Mouse (Mus musculus): Measurements from ENCODE around the gene Tgfa.

Gene Tgfa

DNA sequence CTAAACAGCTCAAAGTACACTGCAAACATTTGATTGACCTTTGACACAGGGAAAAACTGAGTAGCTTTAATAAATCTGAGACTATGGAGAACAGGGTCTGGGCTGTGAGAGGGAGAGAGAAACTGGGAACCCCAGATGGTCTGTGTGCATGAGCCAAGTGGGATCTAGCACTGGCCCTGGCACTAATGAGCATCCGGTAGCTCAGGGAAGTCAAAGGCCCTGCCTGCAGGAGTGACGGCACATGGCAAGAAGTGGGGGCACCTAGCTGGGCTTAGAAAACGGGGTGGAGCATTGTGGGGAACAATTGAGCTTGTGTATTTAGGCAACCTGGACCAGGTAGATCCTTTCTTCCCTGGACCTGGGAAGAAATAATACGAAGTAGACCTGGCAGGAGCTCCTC is 25.1 kb downstream of the Tgfa start:
- DNase-seq (ENCODE audit: inconsistent age in 2 of 2, low spot score in 1 of 2) = no peak

DNA sequence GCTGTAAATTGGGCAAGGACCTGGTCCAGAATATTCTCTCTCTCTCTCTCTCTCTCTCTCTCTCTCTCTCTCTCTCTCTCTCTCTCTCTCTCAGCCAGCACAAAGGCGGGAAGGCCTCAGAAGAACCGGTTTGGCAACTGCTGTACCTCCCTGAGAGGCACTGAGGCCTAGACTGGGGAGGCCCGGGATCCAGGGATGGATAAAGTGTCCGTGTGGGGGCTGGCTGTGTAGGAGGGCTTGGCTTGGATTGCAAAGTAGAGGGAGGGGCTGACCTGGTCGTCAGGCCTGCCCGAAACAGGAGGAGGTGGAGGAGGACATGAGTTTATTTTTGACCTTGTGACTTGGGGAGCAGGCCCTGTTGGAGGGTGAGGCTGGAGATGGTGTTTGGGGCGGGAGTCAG is 27.4 kb downstream of the Tgfa start:
- DNase-seq (ENCODE audit: inconsistent age in 2 of 2, low spot score in 1 of 2) = no peak

GRCm38 (mm10) chr6:86225604-86226003 is 30.6 kb downstream of the Tgfa start:
- no peak for DNase-seq (ENCODE audit: inconsistent age in 2 of 2, low spot score in 1 of 2)

- DNase-seq (ENCODE audit: inconsistent age in 2 of 2, low spot score in 1 of 2) = no peak
Observed at GRCm38 (mm10) chr6:86232367-86232766, 37.3 kb downstream of the Tgfa start.

- no peak for DNase-seq (ENCODE audit: inconsistent age in 2 of 2, low spot score in 1 of 2)
Observed at GRCm38 (mm10) chr6:86233512-86234430, 38.7 kb downstream of the Tgfa start.

DNA sequence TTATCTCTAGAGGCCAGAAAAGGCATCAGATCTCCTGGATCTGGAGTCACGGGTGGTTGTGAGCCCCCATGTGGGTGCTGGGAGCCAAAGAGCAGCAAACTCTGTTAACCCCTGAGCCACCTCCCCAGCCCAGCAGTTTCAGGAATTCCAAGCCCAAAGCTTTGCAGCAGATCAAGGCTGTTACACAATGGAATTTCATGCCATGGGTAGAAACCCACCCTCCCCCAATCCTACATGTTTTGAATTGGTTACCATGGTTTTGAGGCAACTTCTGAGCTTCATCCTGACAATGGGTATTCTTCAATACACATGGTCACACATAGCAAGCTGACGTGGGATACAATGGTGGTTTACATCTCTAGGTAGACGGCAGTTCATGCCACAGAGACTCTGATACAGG is 49.8 kb downstream of the Tgfa start:
- DNase-seq (ENCODE audit: inconsistent age in 2 of 2, low spot score in 1 of 2) = no peak

- DNase-seq (ENCODE audit: inconsistent age in 2 of 2, low spot score in 1 of 2) = no peak
Observed at GRCm38 (mm10) chr6:86245965-86246364, 50.9 kb downstream of the Tgfa start.

GRCm38 (mm10) chr6:86248562-86248961 is 53.5 kb downstream of the Tgfa start:
- DNase-seq (ENCODE audit: inconsistent age in 2 of 2, low spot score in 1 of 2) = no peak

GRCm38 (mm10) chr6:86249042-86249441 is 54.0 kb downstream of the Tgfa start:
- no peak for DNase-seq (ENCODE audit: inconsistent age in 2 of 2, low spot score in 1 of 2)

- no peak for DNase-seq (ENCODE audit: inconsistent age in 2 of 2, low spot score in 1 of 2)
Observed at GRCm38 (mm10) chr6:86250236-86250635, 55.2 kb downstream of the Tgfa start.

DNA sequence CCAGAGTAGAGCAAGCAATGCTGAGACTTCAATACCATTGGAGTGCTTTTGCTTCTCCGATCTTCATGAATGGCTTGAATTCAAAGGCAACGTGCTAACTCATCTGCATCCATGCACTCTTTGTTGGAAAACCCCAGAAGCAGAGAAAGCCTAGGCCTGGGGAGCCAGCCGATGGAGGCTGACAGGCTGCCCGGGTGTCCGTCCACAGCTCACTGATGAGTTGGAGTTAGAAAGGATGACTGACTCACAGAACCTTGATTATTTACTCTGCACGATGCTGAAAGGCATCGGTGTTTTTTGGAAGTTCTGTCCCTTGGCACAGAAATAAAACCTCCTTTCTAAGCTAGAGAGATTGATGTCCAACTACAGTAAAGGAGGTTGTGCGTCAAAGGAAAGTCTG is 55.8 kb downstream of the Tgfa start:
- DNase-seq (ENCODE audit: inconsistent age in 2 of 2, low spot score in 1 of 2) = no peak

DNA sequence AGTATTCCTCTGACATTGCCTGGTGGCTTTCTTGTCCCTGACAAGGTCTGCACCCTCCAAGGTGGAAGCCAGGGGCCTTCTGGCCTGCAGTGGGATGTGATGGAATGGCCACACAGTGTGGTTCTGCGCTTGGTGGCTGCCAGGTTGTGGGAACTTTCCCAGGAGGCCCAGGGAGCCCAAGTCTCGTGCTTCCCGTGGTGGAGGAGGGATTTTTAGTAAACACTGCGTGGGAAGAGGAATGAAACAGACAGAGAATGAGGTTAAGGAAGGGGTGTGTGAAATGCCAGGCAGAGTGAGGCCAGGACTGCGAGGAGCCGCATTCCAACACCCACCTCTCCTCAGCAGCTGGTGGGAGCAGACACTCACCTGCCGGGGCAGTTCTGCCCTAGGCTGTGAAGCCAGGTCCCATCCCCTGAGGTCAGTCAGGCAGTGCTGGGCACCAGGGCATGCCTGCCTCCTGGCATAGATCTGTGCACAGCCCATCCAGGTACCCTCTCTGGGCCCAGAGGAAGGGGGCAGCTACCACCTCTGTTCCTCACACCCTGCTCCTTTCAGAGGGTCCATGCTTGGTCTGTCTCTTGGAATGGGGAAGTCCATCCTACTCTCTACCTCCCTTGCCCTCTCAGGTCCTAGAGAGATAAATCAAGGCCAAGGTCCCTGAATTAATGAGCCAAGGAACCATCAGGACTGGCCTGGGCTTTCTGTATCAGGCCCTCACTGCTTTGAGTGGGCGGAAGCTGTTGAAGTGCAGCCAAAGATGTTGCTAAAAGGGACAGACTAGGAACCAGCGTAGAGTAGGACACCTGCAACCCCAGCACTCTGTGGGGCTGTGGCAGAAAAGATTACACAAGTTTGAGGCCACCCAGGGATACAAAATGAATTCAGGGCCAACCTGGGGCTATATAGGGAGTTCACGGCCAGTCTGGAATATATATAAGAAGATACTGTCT is 57.4 kb downstream of the Tgfa start:
- no peak for DNase-seq (ENCODE audit: inconsistent age in 2 of 2, low spot score in 1 of 2)

- DNase-seq (ENCODE audit: inconsistent age in 2 of 2, low spot score in 1 of 2) = no peak
Observed at GRCm38 (mm10) chr6:86255899-86256298, 60.9 kb downstream of the Tgfa start.

DNA sequence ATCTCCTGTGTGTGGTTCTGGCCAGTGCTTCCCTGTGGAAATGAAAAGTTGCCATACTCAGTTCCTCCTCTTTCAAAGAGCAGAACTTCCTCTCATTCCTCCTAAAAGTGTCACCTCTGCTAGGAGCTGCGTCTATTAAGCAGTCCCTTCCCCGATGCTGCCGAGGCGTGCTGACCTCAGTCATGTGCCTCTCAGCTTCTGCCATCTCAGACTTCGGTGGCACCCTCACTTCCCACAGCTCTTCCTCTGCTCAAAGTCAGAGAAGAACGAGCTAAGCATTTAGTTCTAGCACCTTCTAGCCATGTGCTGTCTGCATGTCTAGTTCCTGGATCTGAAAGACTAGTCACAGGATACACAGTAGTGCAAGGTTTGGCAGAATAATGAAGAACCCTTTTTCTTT is 64.2 kb downstream of the Tgfa start:
- no peak for DNase-seq (ENCODE audit: inconsistent age in 2 of 2, low spot score in 1 of 2)

DNA sequence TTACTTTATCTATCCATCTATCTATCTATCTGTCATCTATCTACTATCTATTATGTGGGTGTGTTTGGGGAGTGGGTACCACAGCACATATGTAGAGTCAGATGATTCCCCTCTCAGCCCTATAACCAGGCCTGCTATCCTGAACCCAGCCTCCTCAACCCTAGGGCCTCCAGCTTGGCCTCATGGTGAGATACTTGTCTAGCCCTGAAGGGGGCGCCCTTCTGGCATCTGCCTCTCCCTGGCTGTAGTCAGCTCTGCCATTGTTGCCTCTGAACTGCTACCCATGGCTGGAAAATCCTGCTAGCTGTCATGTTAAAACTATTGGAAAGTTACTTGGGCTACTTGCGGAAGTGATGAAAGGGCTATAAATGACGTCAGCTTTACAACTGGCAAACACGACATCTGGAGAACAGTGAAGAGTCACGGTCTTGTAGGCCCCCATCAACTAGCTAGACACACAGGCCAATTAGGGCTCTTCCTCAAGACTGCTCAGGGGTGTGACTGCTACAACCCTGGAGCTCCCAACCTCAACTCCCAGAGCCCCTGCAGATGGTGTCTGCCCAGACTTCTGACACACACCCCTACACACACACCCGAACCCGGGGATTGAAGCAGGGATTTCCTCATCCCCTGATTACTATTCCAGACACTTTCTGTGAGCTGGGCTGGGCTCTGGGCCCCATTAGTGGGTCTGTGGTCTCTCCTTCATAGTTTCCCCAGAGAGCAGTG is 65.5 kb downstream of the Tgfa start:
- DNase-seq (ENCODE audit: inconsistent age in 2 of 2, low spot score in 1 of 2) = peak in 1 of 2 experiments; percentile 56

- DNase-seq (ENCODE audit: inconsistent age in 2 of 2, low spot score in 1 of 2) = peak in 1 of 2 experiments; percentile 49
Observed at GRCm38 (mm10) chr6:86266786-86267185, 71.8 kb downstream of the Tgfa start.

- peak; percentile 51 to 77 for DNase-seq (ENCODE audit: inconsistent age in 2 of 2, low spot score in 1 of 2)
Observed at GRCm38 (mm10) chr6:86270373-86271068, 75.5 kb downstream of the Tgfa start.

DNA sequence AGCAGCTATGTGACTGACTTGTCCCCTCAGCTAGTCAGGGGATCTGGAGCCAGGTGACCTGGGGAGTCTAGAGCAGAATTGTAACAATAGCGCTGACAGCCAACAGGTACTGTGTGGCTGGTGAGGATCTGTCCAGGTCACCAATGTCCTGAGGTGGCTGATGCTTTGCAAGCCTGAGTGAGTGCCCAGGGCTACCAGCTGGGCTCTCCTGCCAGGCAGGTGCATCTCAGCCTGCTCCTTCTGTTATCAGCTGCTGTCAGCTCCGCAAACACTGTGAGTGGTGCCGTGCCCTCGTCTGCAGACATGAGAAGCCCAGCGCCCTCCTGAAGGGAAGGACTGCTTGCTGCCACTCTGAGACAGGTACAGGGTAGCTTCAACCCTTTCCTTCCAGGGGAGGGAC is 76.1 kb downstream of the Tgfa start:
- DNase-seq (ENCODE audit: inconsistent age in 2 of 2, low spot score in 1 of 2) = no peak

GRCm38 (mm10) chr6:86275704-86276103 is 80.7 kb downstream of the Tgfa start:
- DNase-seq (ENCODE audit: inconsistent age in 2 of 2, low spot score in 1 of 2) = no peak

DNA sequence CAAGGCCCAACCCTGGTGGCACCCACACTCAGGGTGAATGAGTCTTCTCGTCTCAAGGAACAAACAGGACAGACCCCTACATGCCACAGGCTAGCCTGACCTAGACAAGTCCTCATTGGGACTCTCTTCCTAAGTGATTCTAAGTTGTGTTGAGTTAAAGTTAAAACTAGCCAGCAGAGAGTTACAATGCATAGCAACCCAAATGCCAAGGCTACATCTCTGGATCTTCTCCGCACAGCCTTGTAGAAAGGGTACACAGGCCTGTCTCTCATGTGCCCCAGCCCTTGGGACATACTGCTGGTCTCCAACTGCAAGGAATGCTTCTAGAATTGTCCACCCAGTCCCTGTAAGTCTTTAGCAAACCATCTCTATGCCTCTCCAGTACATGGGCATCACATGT is 81.8 kb downstream of the Tgfa start:
- DNase-seq (ENCODE audit: inconsistent age in 2 of 2, low spot score in 1 of 2) = peak; percentile 51 to 86
